Mouse (Mus musculus) adrenal gland, adult 2 months (tissue): ENCODE measurements around the gene Pomgnt2. TPM values are rescaled to one million over a fixed set of nuclear protein-coding genes. Genes with fewer than 3 reads are reported as not detected.
"Not testable (repeated sequence)": the region's sequence is repeated elsewhere in the genome, so short reads cannot be mapped to it uniquely, and the experiment has no call there.

Source experiments
- DNase-seq: peaks from one replicate; pipeline ENCODE4 v3.0.0; 2021
- long read RNA-seq: library from polyadenylated mRNA; stranded (forward); transcript quantifications from one replicate; pipeline ENCODE4 v2.0.0, GENCODE M21; 2021
- polyA plus RNA-seq: library from polyadenylated mRNA; depleted of rRNA; stranded (reverse); fragments of >200 nt; gene quantifications from 2 replicates; pipeline ENCODE4 v1.2.3, GENCODE M21; 2012; rRNA removed
- total RNA-seq, 2 experiments: library from RNA; stranded (reverse); gene quantifications; 2 replicates each; pipeline ENCODE4 v1.2.3; 2021

Gene Pomgnt2
- total RNA-seq = 10 to 100 TPM; 14.7 to 24.7 TPM
- polyA plus RNA-seq = 35.5 and 36.4 TPM in 2 replicates
- long read RNA-seq, transcript Pomgnt2-201 (2 exons, 2,365 nt) = major isoform, 25 of 32 reads
- long read RNA-seq, partial matches to known transcripts = 0 of 32 reads
- long read RNA-seq, other reads (novel, unspliced or antisense) = 6 of 32 reads

DNA sequence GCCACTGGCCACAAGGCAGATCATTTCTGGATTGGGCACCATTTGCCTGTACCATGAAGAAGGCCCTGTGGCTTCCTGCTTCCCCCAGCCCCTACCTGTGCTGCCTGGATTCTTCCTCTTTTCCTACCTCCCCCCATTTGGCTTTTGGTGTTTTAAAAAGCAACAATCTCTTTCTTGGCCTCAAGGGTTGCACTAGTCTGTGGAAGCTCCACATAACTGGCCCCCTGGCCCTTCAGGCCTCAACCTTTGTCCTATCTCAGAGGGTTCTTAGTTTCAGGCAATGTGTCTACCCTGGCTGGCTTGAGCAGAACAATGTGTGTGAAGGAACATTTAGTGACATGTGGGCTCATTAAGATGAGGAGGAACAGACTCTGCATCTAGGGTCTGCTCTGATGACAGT, at the start of gene Pomgnt2:
Gene Pomgnt2, minus strand, starts transcription at position 101 of the 400 bp plus-strand sequence.
- no peak for DNase-seq

DNA sequence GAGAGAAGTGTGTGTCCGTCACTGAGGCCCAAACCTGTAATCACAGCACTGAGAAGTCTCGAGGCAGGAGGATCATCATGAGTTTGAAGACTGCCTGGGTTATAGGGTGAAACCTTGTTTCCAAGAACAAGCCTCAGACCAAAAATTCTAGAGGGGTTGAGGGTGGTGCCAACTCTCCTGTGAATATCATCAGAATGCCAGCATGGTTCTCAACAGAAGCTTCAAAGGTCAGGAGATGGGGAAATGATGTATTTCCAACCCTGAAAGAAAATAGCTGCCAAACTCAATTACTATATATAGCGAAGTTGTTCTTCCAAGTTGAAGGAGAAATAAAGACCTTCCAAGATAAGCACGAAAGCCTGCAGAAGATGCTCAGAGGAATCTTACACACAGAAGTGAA, 42.9 kb upstream of the Pomgnt2 start:
- no peak for DNase-seq

DNA sequence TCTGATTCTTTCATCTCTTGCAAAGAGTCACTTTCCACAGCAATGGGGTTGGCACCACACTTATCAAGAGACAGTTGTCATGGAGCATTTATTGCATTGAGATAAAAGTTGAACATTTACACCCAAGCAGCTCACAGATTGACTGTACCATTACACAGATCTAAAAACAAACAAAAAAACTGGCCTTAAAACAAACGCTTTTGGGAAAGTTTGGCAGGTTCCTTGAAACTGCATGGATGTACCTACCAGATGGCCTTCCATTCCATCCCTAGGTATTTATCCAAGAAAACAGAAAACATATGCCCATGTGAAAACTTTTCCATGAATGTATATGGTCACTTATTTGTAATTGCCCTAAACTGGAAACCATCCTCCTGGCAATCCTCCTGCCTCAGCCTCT, 41.7 kb upstream of the Pomgnt2 start:
- DNase-seq = no peak

DNA sequence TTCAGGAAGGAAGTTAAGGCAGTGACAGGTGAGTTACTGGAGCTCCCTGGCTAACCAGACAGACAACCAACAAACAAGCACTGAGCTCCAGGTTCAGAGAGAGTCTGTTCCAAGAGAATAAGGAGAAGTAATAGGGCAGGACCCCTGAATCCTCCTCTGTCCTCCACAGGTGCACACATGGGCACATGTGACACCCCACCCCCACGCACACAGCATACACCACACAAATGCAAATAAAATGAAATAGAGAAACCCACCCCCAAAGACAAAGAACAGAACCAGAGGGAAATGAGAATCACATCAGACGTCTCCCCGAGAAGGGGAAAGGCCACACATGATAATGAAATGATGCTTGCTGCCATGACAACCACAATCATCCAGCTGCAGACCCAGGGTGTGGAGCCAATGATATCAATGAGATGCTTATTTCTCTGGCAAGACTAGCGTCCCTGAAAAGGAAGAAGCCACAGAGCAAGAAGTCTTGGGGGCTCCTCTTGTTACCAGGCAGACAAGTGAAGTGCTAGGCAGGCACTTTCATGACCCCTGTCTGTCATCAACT, 39.7 kb upstream of the Pomgnt2 start:
- DNase-seq = no peak

DNA sequence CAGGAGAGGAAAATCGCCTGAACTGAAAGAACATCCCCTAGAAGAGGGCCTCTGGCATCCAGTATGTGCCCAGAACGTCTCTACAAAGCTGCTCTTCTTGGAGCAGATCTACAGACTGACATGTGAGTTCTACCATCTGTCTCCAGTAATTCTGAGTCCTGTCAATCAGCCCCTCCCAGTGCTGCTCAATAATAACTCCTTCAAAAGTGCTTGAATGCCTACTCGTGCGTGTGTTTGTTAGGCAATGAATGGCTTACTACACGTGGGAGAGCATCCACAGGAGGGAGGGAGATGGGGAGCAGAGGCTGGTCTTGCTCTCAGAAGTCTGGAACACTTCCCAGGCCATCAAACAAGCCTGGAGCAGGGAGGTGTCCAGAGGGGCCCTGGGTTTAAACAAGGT, 38.9 kb upstream of the Pomgnt2 start:
- DNase-seq = no peak

DNA sequence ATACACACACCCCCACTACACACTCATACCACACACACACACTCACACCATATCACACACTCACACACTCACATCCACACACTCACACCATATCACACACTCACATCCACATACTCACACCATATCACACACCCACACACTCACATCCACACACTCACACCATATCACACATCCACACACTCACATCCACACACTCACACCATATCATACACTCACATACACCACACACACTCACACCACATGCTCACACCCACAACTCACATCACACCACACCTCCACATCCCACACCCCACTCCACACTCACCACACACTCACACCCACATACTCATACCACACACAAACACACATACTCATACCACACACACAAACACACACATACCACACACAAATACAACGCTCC, 38.0 kb upstream of the Pomgnt2 start:
- DNase-seq = no peak

DNA sequence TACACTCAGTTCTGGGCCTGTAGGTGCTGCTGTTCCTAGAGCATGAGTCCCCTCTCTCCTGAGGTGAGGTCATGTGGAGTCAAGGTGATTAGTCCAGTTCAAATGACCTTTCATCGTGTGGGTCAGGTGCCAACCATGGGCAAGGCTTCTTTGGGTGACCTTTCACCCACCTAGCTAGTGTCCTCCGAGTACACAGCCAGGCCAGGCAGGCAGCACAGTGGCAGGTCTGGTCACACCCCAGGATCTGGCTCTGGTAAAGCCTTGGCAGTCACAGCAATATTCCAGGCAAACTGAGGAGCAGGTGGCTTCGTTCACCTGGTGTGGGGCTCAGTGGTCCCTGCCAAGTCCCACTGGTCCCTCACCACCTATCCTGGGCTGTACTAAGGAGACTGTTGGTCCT, 35.2 kb upstream of the Pomgnt2 start:
- peak; percentile 43 for DNase-seq

DNA sequence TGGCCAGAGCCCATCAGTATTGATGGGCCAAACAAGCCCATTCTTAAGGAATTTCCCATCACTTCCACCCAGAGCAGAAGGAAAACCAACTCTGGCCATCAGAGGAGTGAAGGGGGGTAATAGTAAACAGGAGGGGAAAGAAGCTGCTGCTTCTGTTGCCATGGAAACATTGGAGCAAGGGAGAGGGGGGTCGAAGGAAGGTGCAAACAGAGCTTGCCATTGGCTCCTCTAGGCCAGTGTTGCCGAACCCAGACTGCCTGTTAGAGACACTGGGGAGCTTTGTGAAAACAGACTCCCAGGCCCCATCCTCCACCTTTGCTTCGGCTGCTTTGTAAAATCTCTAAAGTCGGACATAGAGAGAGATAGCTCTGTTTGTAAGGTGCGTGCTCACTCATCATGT, 33.8 kb upstream of the Pomgnt2 start:
- DNase-seq = no peak

DNA sequence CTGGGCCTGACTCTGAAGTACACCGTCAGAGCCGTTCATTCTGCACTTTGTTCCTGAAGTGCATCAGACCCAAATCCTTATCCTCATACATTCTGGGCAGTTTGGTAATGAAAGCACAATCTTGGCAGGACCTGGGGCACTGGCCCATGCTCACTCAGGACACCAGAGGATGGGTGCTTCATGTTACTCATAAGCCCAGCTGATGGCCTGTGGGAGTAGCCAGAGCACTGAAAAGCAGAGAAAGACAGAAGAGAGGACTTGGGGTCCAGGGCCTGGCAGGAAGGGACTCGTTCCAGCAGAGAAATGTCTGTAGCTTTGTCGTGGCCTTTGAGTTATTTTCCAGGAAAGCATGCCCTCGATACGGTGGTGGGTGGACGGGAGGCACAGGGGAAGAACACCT, 32.9 kb upstream of the Pomgnt2 start:
- DNase-seq = no peak

DNA sequence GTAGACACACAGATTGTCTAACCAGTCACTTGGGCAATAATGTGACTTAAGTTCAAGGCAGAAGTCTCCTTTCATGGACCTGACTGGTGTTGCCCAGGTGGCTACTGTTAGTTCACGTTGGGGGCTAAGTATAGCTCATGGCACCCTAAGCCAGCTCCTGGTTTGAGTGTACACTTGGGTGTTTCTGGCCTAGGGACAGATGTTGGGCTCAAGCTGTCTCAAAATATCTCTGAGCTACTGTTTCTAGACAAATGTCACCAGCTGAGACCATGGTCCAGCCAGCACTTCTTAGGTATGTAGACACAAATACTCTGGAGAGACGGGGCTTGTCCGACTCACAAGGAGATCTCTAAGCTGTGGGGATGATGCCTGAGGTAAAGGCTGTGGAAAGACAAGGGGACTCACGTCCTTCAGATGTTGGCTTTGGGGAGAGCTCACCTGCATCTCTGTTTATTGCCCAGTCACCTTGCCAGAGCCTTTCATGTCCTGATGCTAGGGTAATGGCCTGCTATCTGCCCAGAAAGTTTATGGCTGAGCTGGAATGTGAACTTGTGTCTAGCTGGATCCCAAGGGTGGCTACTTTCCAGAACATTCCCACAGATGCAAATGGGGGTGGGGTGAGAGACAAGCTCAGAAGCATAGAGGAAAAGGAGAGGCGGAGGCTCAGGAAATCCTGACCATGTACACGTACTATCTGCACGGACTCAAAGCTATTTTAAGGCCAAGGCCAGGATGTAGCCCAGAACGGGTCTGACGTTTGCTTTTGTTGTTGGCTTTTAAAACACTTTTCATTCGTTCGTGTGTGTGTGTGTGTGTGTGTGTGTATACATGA, 31.2 kb upstream of the Pomgnt2 start:
- DNase-seq = peak; percentile 80

DNA sequence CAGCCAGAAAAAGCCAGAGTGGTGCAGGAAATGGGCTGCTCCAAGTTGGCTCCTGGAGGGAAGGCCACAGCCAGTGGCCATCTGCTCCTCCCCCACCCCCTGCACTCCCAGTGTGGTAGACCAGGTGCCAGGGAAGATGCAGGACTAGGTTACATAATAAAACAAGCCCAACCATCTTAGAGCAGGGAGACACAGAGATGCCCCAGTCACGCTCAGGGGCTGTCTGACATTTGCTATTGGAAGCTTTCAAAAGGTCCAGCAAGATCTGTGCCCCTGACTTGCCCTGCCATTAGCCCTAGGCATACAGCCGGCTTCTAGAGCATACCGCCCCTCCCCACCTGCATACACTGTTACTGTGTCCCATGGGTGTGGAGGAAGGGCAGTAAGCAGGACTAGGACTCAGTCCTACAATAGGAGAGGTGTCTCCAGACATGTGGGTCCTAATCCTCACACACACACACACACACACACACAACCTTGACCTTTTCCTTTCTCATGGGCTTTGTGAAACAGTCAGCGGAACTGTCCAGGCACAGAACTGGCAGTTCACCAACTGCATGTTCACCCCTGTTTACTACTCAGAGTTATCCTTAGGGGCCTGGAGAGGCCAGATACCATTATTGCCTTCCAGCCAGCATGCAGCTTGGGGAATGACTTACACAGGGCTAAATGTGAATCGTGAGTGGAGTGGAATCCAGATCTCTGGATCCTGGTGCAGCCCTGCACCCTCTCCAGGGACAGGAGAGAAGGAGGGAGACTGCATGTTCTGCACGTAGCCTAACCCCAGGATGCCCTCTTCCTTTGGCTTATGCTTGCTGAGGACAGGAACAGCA, 30.4 kb upstream of the Pomgnt2 start:
- DNase-seq = peak; percentile 77

DNA sequence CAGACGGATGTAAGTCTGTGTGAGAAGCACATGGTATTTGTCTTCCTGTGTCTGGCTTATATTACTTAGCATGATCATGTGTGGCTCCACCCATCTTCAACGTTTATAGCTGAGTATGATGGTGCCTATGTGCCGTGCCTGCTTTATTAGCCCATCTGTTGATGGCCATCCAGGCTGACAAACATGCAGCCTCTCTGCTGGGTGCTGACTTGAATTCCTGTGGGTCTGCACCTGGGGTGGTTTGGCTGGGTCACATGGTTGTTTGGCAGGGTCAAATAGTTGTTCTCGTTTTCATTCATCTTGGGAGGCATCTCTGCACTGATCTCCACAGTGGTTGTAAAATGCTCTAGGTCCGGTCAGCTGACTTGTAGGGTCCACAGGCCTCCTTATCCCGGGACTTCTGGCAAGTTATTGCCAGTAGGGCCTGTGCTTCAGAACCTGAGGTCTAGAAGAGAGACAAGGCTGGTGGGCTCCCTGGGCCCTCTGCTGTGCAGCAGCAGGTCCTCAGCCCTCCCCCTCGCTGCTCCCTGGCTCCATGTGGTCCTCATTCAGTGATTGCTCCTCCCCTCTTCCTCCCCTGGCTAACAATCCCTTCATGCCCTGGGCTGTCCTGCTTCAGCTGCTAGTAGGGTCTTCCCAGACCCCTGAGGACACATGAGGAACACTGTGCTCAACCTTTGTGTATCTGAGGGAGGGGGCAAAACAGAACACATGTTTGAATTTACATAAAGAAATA, 29.1 kb upstream of the Pomgnt2 start:
- DNase-seq = no peak

DNA sequence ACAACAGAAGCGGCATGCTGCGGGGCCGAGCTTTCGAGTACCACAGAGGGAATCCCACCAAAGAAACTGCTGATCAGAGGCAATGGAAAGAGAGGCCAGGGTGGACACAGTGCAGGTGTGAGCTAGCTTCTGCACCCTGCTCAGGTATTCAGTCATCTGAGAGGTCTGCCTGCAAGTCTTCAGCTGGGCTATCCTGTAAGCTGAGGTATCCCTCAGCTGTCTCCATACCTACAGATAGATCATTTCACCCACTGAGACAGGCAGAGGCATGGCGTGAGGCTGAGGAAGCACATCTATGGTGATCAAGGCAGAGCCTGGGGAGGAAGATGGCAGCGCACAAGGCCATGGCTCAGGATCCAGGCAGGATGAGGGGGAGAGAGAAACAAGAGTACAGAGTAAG, 27.5 kb upstream of the Pomgnt2 start:
- DNase-seq = no peak

DNA sequence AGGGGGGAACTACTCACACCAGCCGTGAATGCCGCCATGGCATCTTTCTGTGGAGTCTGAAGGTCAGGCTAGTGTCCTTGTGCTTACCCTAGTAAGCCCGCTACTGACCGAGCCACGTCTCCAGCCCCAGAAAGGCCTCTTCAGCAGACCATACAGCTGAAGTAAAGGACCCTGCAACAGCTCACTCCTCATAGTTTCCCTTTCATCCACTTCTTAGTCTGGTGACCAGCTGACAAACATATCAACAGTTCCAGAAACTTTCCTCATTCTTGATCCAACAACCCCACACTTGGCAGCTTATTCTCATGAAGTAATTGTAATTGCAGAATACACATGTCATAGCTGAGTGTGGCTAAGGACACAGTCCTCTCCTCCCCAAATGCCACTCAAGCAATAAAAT, 27.0 kb upstream of the Pomgnt2 start:
- DNase-seq = peak; percentile 56

DNA sequence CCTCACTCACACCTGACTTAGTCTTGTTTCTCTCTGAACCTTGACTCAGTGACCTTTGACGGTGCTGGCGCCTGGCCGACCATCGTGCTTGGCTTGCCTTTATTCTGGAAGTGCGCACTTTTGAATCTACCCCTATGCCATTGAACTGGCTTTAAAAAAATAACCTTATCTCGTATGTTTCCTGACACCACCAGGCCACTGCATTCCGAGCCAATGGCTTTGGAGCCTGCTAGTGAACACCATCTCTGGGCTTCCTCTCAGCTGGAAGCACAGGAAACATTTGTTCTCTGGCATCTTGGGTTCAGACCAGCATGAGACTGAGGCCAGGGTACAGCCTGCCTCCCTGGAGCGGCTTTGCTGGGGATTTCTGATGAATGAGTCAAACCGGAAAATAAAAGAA, 25.9 kb upstream of the Pomgnt2 start:
- DNase-seq = peak; percentile 92

DNA sequence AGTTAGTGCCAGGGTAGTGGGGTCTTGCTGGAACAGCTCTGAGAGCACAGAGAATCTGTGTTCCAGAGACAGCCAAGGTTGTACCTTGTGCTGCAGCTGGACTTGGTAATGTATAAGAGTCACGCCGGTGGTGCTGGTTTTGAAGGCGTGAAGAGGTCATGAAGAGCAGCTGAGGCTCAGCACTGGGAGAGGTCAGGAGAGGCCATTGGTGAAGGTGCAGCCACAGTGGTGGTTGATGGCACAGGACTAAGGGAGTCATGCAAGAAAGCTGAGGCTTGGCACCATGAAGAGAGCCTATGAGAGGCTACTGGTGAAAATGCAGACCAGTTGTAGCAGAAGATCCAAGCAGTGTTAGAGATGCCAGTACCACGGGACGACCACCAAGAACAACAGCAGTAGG, 24.7 kb upstream of the Pomgnt2 start:
- no peak for DNase-seq

DNA sequence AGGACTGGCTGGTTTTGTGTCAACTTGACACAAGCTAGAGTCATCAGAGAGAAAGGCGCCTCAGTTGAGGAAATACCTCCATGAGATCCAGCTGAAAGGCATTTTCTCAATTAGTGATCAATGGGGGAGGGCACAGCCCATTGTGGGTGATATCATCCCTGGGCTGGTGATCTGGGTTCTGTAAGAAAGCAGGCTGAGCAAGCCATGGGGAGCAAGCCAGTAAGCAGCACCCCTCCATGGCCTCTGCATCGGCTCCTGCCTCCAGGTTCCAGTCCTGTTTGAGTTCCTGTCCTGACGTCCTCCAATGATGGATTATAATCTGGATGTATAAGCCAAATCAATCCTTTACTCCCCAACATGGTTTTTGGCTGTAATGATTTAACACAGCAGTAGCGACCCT, 24.3 kb upstream of the Pomgnt2 start:
- not testable (repeated sequence) for DNase-seq

DNA sequence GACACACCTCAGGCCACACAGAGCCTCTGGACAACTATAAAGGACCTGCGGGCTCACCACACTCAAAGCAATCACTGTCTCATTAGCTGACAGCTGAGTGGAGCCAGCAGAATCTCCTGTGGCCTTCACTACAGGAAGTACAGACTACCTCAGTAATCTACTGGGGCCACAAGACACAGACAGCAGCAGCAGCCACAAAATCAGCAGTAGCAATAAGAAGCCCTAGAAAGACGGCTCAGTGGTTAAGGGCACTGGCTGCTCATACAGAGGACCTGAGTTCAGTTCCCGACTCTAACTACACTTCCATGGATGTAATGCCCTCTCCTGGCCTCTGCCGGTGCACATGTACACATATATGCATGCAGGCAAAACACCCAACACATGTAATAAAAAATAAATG, 23.4 kb upstream of the Pomgnt2 start:
- DNase-seq = no peak

DNA sequence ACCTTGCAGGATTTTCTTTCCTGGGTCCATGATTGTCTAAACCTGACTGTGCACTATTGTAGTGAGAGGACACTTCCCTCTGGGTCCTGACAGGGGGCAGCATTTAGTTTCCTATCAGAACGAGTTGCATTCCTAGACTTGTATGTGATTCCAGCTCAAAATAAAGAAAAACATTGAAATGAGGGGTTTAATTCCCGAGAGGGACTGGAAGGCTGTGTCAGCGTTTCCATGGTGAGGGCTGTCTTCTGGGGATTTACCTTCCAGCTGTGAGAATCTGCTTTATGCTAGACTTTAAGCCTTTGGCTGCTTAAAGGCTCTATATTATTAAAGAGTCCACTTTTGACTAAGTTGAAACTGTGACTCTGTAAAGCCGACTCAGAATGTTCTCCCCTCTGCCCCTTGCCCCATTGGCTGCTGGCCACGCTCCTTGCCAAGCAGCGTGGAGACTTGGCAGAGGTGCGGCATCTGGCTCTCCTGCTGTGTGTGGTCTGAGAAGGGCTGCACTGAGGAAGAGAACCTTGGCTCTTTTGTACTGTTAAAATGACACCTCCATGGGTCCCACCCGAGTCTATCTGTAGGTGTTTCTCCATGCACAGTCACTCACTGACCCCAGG, 22.0 kb upstream of the Pomgnt2 start:
- DNase-seq = peak; percentile 79

DNA sequence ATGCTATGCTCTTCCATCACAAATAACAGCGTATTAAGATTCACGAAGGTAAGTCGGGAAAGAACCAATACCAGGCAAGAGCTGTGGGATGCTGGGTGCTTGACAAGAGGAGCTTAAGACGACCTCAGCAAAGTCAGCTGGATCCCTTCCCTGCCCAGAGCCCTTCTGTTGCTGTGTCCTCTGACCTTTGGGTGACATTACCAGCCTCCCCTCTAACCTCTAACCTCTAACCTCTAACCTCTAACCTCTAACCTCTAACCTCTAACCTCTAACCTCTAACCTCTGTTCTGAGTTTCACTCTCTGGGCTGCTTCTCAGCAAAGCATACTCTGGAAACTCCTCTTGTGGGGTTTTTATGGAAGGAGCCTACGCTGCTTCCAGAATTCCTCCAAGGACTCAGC, 21.2 kb upstream of the Pomgnt2 start:
- no peak for DNase-seq

DNA sequence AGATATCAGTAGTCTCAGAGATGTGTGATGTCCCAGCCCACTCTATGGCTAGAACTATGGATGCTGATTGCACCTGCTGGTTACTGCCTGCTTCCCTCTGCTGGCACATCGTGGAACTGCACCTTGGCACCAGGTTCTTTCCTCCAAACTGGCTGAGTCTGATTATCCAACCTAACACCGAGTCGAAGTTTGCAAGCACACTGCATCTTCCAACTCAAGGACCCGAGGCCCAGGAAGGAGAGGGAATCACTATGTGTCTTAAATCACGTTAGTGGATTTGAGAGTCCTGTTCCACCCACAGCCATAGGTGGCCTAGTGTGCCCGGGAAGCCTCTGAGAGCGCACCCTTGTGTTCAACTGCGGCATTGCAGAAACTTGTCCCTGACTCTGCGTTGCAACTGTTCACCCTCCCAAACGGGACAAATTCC, 17.3 kb upstream of the Pomgnt2 start:
- DNase-seq = peak; percentile 81

DNA sequence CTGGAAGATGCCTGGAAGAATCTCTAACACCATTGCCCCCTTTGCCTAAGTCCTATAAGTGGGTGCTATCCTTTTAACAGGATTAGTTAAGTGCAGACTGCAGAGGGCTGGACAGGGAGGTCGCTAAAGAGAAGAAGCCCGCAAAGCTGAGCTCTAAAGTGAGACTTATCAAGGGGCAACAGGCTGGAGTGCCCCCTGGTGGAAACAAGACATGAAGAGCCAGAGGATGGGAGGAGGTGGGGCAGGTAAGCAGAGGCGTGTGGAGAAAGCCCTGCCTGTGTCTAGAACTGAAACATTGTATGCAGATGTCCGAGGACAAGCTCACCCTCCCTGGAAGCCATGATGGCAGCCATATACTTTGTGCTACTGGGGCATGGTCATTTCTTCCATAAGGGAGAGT, 16.7 kb upstream of the Pomgnt2 start:
- no peak for DNase-seq
